Mouse (Mus musculus): Measurements from ENCODE around the gene Fkbp3.

Fkbp3 gene

DNA sequence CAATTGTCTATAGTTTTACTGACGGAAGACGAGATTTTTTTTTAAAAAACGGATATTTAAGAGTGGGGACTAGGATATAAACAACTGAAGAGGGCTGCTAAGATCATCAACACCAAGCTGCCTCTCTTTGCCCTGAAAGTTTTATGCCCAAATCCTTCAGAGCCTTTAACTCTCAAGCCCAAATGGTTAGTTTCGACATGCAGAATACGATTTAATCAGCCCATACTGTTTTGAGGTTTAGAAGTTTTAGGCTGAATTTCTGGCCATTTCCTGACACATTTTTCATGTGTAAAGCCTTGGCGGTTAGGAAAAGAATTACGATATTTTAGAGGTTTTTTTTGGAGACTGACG lies 38.0 kb downstream of the Fkbp3 start:
- no peak for DNase-seq (ENCODE audit: low read depth)

DNA sequence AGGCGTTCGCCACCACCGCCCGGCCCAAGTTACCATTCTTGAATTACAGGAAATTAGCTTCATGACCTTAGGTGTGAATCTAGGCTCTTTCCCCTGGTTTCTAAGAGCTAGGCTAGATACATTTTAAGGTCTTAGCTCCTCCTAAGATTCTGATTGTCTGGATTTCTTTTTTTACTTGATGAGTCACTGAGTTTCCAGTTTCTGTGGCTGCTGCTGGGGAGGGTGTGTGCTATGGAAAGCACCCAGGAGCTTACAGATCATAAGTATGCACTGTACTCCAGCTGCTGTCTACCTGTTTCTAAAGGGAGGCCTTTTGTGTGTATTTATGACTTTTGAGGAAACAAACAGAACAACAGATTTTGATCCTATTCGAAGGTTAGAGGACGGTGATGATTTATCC lies 51.0 kb downstream of the Fkbp3 start:
- DNase-seq (ENCODE audit: low read depth) = no peak
